Mouse (Mus musculus) retina, postnatal 1 day (tissue): ENCODE data around the gene Kif12.

Source experiments
- DNase-seq: peaks from one replicate; pipeline ENCODE4 v3.0.0-alpha.2; 2012

Gene Kif12

DNA sequence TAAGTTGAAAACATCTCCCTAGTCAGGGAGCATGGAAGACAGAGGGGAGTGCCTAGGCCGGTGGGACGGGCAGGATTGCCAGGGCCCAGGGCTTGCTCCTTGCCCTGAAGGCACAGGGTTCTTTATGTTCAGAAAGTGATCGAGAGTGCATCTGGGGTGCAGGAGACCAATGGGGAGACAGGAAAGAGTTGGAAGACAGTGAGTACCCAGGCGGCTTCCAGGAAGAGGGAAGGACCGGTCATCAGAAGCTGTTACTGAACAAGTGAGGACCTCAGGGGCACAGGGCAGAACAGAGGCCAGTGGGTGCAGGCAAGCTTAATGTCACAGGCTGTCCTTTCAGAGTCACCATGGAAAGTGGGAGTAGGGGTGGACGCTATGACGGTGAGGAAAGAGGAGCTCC is 13.7 kb downstream of the Kif12 start:
- DNase-seq = no peak

DNA sequence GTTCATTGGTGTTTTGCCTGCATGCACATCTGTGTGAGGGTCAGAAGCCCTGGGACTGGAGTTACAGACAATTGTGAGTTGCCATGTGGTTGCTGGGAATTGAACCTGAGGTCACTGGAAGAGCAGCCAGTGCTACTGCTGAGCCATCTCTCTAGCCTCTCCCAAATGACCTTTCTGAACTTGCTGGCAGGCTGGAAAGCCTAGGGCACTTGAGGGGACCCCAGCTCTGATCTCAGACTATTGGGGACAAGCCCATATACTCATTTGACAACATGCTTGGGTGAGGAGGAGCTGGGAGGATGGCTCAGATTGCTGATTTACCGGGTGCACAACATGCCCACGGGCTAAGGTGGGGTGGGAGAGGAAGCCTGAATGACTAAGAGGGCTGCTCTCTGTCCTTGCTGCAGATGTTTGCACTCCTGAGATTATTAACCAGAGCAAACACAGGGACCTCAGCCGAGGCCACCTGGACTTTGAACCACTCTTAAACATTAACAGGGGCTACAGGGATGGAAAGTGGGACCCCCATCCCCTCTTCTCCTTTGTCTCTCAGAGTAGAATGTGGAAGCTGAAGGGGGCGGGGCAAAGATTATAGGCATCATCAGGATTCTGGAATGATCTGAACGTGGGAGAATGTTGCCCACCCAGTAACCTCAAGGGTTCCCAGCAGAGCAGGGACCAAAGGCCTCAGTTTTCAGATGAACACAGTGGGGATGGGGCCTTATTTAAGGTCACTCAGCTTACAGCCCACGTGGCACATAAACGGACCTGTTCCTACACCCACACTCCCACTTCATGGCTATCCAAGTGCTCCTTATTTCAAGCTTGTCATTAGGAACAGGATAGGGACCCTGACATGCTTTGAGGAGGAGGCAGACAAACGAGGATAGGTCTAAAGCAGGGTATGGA is 15.0 kb downstream of the Kif12 start:
- DNase-seq = no peak

DNA sequence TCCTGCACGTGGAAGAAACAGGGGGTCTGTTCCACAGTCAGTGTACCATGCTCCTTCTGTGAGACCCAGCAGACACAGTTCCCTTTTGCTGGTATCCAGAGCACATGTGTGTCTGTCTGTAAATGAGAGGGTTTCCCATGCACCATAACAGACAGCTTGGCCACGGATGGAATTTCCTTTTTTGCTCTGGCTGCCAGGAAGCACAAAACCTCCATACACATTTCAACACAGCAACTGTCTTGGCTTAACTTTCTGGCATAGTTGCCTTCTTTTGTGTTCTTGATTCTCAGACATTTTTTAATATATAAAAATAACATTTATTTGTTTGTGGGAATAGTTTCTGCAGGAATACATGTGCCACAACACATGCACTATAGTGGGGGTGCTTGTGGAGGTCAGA is 16.3 kb downstream of the Kif12 start:
- DNase-seq = no peak

- DNase-seq = no peak
Measured at GRCm38 (mm10) chr4:63154699-63155098, 17.2 kb downstream of the Kif12 start, which contains the start of gene Ambp. TSS of gene Ambp (minus strand) at chr4:63154799.

DNA sequence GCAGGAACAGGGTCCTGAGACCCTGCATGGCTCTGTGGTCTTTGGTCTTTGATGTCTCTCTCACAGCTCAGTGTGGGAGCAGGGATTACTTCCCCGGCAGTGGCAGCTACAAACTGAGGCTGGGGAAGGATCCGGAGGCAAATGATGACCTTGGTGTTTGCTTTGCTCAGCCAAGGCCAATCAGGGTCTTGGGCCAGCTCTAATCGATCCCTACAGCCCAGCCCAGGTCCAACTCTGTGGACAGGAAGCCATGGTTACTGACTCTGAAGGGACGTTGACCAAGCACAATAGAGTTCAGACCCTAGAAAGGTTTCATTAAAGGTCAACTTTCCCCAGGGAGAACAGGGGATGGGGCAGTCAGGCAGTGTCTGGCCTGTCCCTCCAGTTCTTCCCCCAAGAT is 17.9 kb downstream of the Kif12 start:
- DNase-seq = no peak

- DNase-seq = no peak
Measured at GRCm38 (mm10) chr4:63151127-63151526, 20.8 kb downstream of the Kif12 start.

DNA sequence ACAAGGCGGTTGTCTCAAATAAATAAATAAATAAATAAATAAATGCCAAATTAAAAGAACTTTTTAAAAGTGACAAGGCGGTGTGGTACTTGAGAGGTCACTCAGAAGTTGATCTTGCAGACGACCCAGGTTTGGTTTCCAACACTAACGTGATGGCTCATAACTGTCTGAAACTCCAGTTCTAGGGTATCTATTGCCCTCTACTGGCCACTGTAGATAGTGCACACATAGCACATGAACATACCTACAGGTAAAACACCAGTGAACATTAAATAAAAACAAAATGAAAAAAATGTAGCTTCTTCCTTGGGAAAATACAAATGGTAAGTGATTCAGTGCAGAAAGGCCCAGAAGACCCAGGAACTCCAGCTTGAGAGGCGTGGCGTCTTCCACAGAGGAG is 24.7 kb downstream of the Kif12 start:
- DNase-seq = no peak

DNA sequence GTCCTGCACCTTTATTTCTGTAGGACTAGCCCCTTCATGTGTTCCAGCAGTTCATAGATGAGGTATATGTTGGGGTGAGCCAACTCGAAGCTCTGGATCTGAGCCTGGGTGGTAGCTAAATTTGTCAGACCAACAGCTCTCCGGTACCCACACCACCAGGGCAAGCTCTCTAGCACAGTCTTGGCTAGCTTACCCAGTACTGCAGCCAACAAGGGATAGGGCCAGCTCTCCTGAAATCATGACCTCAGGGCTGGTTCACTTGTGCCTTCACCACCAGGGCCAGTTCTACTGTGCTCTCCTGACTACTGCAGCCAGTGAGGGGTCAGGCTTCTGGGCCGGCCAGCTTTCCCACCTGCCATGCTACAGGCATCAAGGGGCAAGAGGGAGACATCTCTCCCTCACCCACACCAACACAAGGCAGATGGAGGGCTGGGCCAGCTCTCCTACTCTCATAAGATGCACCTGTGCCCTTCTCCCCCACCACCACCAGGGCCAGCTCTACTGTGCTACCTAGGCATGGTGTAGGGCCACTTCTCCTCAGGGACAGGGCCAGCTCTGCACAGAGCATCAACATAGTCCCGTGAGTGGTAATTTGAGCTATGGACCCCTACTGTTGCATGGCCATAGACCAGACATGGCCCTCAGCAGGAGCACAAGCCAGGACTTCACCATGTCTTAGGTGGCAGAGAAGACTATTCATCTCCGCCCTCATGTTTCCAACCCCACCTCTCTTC is 41.9 kb downstream of the Kif12 start:
- no peak for DNase-seq

DNA sequence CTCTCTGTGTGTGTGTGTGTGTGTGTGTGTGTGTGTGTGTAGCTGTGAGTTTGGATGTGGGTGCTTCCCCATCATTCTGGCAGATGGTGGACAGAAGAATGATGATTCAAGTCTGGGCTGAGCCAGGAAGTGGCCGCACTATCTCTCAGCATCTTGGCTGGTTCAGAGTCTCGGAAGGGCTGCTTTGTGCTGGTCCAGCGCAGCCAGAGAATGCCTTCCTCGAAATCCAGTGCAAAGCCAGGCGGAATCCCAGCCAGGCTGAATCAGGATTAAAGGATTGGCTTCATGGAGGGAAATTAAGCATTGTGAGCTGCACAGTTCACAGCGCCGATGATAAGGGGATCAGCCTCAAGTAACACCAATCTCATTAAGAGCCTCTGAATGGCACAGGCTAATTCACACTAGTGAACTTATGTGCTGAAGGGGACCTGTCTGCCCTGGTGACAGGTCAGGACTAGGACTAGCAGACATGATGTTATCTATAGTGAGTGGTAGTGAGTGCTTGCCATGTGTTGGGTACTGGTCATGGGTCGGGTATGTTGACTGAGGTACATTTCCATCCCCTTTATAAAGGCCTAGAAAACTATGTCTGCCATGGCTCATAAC is 47.0 kb downstream of the Kif12 start:
- peak; percentile 86 for DNase-seq

DNA sequence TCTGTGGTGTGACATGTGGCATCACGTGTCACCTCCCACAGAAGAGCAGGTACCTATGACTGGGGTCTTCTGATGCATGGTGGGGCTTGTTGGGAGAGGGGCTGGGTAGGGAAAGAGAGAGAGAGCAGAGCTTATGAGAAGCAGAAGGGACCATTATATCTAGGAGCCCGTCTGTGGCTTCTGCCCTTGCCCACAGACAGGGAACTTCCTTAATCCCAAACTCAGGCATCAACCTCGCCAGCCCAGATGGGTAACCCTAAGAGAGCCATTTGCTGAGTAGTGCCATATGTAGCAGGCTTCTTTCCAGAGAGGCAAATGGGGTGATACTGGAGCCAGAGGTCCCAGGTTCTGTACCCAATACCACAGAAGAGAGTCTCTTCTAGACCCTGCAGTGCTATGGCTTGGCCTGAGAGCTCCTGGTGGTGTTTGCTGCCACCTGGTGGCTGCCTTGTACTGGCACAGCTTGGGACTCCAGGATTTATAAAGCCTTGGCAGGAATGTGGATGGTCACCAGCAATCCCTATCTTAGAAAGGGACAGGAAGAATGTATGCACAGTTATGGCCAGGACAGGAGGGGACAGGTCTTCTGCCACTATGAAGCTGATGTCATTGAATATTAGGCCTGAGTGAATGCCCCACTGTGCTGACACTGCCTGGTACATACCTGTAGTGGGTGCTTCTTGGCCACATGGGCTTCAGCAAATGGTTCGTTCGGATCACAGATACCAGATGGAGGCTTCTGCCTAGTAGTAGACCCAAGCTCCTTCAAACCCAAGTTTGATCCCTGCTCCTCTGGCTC is 53.1 kb downstream of the Kif12 start:
- peak; percentile 84 for DNase-seq
